Mouse (Mus musculus) activated CD4-positive, CD25-positive, alpha-beta regulatory T cell, adult 4 months (primary cell): Measurements from ENCODE around the gene Epb41l4b. TPM values are rescaled to one million over a fixed set of nuclear protein-coding genes. Genes with fewer than 3 reads are reported as not detected.

Source experiments
- ATAC-seq: one replicate; pipeline ENCODE4 v1.8.0; 2017
- polyA plus RNA-seq, 2 experiments: library from polyadenylated mRNA; unstranded; fragments of 100-300 nt; shearing (Covaris generic); gene quantifications; one replicate each; pipeline ENCODE4 v1.2.1; 2017

Epb41l4b gene
- polyA plus RNA-seq, 2 experiments from 2014 or later, result not detected

DNA sequence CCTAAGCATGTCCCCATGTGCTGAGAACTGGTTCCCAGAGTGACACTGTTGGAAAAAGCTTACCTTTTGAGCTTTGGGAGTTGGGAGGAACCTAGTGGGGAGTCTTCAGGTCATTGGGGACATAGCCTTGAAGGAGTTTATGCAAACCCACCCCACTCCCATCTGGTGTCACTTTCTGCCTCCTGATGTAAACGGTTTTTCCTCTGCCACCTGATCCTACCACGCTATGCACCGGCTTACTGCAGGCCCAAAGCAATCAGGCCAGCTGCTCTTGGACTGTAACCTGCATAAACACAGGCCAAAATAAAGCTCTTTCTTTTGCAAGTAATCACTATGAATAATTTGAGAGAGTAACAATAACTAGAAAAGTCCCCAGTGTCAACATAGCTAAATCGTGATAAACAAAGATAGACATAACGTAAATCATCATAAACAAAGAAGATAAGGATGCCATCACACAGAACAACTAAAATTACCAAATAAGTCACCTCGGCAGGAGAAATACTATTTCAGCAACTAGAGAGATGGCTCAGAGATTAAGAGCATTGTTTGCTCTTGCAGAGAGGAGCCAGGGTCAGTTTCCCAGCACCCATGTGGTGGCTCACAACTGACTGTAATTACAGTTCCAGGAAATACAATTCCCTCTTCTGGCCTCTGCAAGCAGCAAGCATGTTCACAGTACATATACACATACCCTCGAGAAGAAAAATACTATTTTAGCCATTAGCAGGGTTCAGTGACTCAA is 29.6 kb downstream of the Epb41l4b start:
- ATAC-seq, result no peak

GRCm38 (mm10) chr4:57111992-57112540 is 31.2 kb downstream of the Epb41l4b start:
- ATAC-seq, result no peak

- no peak for ATAC-seq
Measured at GRCm38 (mm10) chr4:57111411-57111810, 31.8 kb downstream of the Epb41l4b start.

GRCm38 (mm10) chr4:57109543-57109942 is 33.7 kb downstream of the Epb41l4b start:
- ATAC-seq, result no peak

GRCm38 (mm10) chr4:57105339-57105738 is 37.9 kb downstream of the Epb41l4b start:
- ATAC-seq, result no peak

DNA sequence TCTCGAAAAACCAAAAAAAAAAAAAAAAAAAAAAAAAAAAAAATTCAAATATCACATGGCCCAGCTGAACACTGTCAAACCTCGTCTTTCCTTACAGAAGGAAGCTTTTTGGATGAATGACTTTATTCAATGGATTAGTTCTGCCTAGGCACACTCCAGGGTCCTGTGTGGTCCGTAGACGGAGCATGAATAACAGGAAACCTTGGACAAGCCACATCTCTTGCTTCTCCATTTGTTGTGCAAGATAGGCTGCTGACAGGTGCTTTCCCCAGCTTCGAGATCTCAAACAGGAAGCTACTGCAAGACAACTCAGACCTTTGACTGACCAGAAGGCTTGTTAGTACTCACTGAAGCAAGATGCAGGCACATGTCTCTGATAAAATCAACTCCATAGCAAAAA is 39.4 kb downstream of the Epb41l4b start:
- no peak for ATAC-seq

DNA sequence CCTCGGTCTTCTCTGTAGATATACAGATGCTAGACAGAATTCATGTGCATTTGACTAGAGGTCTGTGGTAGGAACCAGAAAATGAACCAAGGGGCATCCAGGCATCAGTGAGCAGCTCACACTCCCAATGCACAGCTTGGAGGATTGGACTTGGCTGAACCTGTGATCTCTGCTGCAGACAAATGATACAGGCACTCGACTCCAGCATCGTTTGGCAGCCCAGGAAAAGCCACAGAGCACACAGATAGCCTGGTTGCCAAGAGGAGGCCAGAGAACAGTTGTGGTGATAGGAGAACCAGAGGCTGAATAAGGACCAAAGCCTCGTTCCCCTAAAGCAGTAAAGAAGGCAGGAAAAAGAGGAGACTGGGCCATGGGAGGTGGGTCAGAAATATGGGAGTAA is 42.1 kb downstream of the Epb41l4b start:
- ATAC-seq, result no peak

DNA sequence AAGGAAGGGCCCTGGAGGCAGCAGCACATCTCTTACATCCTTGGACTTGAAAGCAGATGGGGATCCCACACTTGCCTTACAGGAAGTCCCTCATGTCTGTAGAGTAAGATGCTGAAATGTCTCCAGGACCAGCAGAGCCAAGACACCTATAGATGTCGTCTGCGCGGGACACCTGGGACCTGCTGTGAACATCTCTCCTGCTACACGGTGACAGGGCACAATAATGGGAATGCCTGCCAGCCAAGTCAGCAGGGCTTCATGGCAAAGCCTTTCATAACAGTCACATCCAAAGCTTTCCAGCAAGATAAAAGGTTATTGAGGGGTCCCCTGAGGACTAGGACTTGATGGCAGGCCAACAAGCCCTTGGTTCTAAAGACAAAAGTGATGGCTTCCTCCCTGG is 45.8 kb downstream of the Epb41l4b start:
- ATAC-seq, result no peak

GRCm38 (mm10) chr4:57095569-57095968 is 47.7 kb downstream of the Epb41l4b start:
- ATAC-seq, result no peak

GRCm38 (mm10) chr4:57091363-57091762 is 51.9 kb downstream of the Epb41l4b start:
- ATAC-seq, result peak; percentile 87

GRCm38 (mm10) chr4:57088301-57088700 is 54.9 kb downstream of the Epb41l4b start:
- ATAC-seq, result no peak

GRCm38 (mm10) chr4:57085750-57086400 is 57.4 kb downstream of the Epb41l4b start:
- ATAC-seq, result no peak

DNA sequence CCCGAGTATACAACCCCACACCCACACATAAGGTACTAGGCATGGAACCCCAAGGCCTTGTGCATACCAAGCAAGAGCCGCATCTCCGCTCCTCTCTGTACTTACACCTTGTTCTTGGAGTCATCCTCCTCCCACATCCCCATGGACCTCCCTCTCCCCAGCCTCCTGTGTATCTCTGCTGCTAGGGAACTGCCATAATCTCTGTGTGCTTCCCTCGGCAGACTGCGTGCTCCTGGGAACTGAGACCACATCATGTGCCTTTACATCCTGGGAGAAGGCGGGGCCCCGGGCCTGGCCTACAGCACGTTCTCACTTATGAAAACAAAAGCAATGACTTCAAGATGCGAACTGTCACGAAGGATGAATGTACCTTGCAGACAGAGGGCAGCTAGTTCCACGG is 59.6 kb downstream of the Epb41l4b start:
- ATAC-seq, result no peak

- no peak for ATAC-seq
Measured at GRCm38 (mm10) chr4:57082775-57083428, 60.3 kb downstream of the Epb41l4b start.

DNA sequence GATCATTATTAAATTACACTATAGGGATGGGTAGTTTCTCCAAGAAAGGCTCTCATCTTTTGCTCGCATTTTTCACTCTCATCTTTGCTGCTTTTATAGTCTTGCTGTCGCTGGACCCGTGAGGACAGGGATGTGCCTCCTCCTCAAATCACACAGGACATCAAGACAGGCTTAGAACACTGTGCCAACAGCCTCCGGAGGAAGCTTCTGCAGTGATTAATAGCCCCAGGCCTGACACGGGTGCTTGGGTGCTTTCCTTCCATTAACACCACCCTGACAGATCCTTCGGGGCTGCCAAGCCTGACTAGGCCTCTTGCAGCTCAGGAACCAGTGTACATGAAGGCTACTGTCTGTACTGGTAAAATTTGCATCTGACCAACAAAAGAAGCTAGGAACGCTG is 61.8 kb downstream of the Epb41l4b start:
- no peak for ATAC-seq

GRCm38 (mm10) chr4:57073843-57074242 is 69.4 kb downstream of the Epb41l4b start:
- ATAC-seq, result no peak

DNA sequence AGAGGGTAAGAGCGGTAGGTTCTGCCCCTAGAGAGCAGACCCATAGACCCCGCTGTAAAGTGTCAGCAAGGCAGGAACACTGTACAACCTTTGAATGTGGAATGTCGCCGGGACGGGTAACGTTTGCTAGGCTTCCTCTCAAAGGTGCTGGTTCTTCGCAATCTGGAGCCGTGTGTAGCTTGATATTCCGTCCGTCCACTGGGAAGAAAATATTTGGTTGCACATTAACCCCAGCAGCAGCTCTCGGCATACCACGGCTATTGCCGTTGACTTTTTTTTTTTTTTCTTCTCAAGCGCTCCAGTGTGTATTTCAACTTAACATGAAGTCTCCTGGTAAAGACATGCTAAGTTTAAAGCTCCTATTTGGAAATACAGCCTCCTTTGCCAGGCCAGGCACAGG is 70.1 kb downstream of the Epb41l4b start:
- ATAC-seq, result no peak

DNA sequence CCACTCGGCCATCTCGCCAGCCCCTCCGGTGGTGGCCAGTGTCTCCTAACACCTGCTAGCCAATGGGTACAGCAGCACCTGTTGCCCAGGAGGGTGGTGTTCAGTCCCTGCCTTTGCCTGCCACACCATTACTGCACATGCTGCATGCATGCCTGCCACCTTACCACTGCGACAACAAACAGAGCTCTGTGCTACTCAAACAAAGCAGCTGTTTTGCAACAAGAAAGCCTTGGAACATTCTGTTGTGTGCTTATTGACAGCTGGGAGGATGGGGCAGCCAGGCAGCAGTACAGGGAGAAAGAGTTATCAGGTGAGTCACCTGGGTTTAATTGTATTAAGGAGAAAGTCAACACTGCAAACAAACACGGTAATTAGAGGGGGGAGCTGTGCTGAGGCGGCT is 72.6 kb downstream of the Epb41l4b start:
- no peak for ATAC-seq

- no peak for ATAC-seq
Measured at GRCm38 (mm10) chr4:57068397-57068796, 74.8 kb downstream of the Epb41l4b start.

DNA sequence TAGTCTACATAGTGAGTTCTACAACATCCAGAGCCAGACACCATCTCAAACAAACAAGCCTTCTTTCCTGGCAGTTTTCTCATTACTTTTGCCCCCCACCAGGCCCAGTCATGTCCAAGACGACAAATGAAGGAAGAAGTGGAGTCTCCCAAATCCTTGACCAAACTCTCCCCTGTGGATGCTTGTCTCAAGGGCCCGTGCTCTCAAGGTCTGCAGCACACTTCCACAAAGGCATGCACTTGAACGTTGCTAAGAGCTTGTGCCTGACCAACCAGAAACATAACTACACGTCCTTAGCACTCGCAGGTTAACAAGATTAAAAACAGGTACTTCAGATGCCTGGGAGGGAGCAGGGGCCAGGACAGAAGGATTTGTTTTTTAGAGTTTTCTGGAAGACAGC is 75.4 kb downstream of the Epb41l4b start:
- ATAC-seq, result no peak

- ATAC-seq, result no peak
Measured at GRCm38 (mm10) chr4:57066936-57067335, 76.3 kb downstream of the Epb41l4b start.

DNA sequence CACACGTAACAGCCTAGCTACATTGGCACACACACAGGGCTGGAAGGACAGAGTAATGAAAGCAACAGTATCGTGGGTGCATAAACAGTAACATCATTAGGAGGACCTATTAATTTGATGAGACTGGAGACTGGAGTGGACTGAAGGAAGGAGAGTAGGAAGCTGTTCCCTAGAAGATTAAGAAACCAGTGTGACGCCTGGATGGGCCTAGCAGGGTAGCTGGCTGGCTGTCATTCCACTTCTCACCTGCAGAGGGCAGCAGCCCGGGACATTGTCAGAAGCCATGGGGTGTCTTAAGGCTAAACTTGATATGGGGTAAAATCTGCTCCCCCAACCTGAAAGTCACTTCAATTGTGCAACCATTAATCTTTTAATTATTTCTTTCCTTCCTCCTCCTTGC is 78.0 kb downstream of the Epb41l4b start:
- ATAC-seq, result peak; percentile 40

- ATAC-seq, result no peak
Measured at GRCm38 (mm10) chr4:57064830-57065229, 78.4 kb downstream of the Epb41l4b start.
